Mouse (Mus musculus) brown adipose tissue, adult 24 weeks (tissue): Measurements from ENCODE around the gene Tead3. TPM values are rescaled to one million over a fixed set of nuclear protein-coding genes. Genes with fewer than 3 reads are reported as not detected.

Experiments
- H3K27ac ChIP-seq: fragments of 200-500 bp; replicated peaks from 2 replicates; pipeline ENCODE4 v1.5.1; 2012; ENCODE audit warnings: low read depth, mild to moderate bottlenecking, low read length
- H3K4me1 ChIP-seq: fragments of 200-500 bp; 2 replicates; pipeline ENCODE4 v1.6.1; 2012; ENCODE audit warnings: low read length, mixed read lengths; ENCODE audit not compliant: control insufficient read depth, insufficient read depth, insufficient read length
- H3K4me3 ChIP-seq: fragments of 200-500 bp; 2 replicates; pipeline ENCODE4 v1.5.1; 2012; ENCODE audit warnings: low read depth, mild to moderate bottlenecking, low read length, moderate library complexity; ENCODE audit not compliant: insufficient read depth
- polyA plus RNA-seq: library from polyadenylated mRNA; stranded (reverse); fragments of >200 nt; gene quantifications from 2 replicates; pipeline ENCODE4 v1.2.4, GENCODE M21; 2012; ENCODE audit not compliant: missing spikeins, insufficient read depth, insufficient read length

Gene Tead3
- 3.6 and 4.6 TPM in 2 replicates for polyA plus RNA-seq

GRCm38 (mm10) chr17:28350466-28351352 is at the start of gene Tead3:
Gene Tead3 (minus strand): TSS chr17:28350817.
- peak within 1 kb of the TSS; percentile 94 for H3K4me3 ChIP-seq
- H3K27ac ChIP-seq, result 0 out of 2 replicates have a peak within 1 kb of the TSS, but pooled peaks have one; percentile 30
- H3K4me1 ChIP-seq, result 0 out of 2 replicates have a peak, but pooled peaks cover 3% of the 10 kb centered on the region

DNA sequence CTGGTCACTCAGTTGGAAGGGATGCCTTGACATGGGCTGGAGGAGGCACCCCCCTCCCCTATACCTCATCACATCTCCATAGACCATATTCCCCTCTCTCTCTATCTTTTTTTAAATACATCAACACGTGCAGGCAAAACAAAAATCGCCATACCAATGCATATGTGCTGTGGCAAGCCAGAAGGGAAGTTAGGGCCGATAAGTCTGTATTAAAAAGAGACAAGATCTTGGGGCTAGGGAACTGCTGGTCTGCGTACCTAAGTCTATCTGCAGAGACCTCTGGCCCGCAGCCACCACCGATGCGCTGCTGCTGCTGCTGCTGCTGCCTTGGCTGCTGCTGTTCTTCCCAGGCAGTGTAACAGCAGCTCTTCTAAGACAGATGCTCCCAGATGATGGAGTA is 44.4 kb upstream of the Tead3 start:
- Histone ChIP-seq H3K27ac (no peak overlapping the region), H3K4me1 (no peaks in the 10 kb centered on the region), H3K4me3 (no peak overlapping the region)

DNA sequence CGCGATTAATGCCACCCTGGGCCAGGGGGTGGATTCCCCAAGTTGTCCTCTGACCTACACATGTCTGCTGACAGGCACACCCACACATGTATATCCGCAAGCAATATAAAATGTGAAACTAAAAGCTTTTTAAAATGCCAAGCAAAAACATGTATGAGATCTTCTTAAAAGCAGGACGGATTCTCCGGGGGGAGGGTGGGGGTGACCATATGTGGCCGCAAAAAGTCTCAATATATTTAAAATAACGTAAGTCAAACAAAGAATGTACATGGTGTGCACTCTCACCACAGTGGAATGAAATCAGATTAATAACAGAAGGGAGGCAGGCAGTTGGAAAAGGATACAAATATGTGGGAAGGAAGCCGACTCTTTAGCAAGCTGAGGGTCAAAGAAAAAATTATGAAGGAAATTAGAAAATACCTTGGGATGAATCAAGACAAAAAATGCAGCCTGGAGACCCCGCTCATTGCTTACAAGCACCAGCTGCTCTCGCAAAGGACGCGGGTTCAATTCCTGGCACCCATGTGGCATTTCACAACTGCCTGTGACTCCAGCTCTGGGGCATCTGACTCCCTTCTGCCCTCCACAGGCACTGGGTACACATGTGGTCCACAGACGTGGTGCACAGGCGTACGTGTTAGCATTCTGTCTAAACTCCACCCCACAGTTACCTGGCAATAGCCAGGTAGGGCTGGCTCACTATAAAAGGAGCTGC is 43.6 kb upstream of the Tead3 start:
- Histone ChIP-seq H3K27ac (no peak overlapping the region), H3K4me1 (no peaks in the 10 kb centered on the region), H3K4me3 (no peak overlapping the region)

- Histone ChIP-seq H3K27ac (no peak overlapping the region), H3K4me3 (no peak overlapping the region), H3K4me1 (no peaks in the 10 kb centered on the region)
These were observed 41.2 kb upstream of the Tead3 start for GRCm38 (mm10) chr17:28391568-28392432.

DNA sequence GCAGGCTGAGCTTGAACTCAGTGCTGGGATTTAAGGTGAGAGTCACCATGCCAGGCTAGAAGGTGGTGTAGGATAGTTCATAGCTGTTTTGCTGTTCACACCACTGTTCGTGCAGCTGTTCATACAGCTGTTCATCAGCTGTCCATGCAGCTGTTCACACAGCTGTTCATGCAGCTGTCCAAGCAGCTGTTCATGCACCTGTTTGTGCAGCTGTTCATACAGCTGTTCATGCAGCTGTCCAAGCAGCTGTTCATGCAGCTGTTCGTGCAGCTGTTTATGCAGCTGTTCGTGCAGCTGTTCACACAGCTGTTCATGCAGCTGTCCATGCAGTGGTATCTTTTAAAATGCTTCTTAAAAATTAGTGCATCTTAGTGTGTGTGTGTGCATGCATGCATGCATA is 37.9 kb upstream of the Tead3 start:
- no peak overlapping the region for H3K27ac ChIP-seq
- no peaks in the 10 kb centered on the region for H3K4me1 ChIP-seq
- H3K4me3 ChIP-seq, result no peak overlapping the region

GRCm38 (mm10) chr17:28386150-28386905 is 35.7 kb upstream of the Tead3 start:
- H3K4me1 ChIP-seq, result no peaks in the 10 kb centered on the region
- no peak overlapping the region for H3K4me3 ChIP-seq
- no peak overlapping the region for H3K27ac ChIP-seq

DNA sequence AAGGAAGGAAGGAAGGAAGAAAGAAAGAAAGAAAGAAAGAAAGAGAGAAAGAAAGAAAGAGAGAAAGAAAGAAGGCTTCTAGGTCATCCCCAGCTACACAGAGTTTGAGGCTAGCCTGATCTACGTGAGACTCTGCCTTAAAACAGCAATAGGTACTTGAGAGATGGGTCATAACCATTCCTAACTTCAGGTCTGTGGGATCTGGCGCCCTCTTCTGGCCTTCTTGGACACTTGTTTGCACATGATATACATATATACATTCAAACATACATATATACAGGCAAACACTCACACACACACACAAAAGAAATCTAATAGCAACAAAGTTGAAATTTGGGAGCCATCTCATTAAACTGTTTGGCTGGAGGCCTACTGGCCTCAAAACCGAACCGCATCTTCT is 33.7 kb upstream of the Tead3 start:
- no peak overlapping the region for H3K27ac ChIP-seq
- no peak overlapping the region for H3K4me3 ChIP-seq
- H3K4me1 ChIP-seq, result no peaks in the 10 kb centered on the region

GRCm38 (mm10) chr17:28380255-28380654 is 29.6 kb upstream of the Tead3 start:
- H3K27ac ChIP-seq, result no peak overlapping the region
- H3K4me1 ChIP-seq, result no peaks in the 10 kb centered on the region; the same call in 1 of the 2 replicates
- H3K4me3 ChIP-seq, result no peak overlapping the region

DNA sequence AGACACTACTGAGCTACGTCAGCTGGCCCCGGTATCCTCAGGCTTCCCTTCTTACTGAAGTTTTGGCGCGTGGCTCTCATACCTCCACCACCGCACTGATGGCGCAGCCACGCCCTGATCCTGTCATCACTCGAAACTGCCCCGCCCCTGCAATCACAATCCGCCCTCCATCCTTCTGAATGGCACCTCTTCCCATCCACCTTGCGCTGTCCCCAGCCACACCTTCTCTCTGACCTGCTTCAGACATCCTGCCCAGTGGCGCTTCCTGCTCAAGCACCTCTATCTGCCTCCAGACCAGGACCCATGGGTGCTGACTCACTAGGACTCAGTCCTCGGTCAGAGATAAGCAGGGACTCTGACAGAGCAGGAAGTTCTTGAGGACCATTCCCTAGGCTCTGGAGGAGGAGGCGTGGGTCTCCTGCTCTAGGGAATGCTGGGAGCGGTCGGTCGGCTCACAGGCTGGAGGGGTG is 25.0 kb upstream of the Tead3 start:
- Histone ChIP-seq H3K27ac (no peak overlapping the region), H3K4me1 (no peaks in the 10 kb centered on the region; the same call in 1 of the 2 replicates), H3K4me3 (no peak overlapping the region)

GRCm38 (mm10) chr17:28374494-28374893 is 23.9 kb upstream of the Tead3 start:
- H3K4me1 ChIP-seq, result no peaks in the 10 kb centered on the region; the same call in 1 of the 2 replicates
- no peak overlapping the region for H3K4me3 ChIP-seq
- no peak overlapping the region for H3K27ac ChIP-seq

DNA sequence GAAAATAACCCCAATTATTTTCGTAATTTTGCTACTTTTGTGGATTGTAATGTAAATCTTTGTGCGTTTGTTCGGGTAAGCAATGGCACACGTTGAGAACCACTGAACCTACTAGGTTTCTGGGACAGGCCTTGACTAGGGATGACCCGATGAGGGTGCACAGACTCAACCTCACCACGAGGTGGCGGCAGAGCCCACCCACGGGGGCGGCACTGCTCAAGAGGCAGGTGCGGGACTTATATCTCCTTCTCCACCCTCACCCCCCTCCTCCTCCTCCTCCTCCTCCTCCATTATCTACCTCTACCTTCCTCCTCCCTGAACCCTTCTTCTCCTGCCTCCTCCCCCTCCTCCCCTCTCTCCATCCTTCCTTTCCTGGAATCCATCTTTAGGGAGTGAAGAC is 23.2 kb upstream of the Tead3 start:
- Histone ChIP-seq H3K4me3 (no peak overlapping the region), H3K4me1 (no peaks in the 10 kb centered on the region; the same call in 1 of the 2 replicates), H3K27ac (no peak overlapping the region)

DNA sequence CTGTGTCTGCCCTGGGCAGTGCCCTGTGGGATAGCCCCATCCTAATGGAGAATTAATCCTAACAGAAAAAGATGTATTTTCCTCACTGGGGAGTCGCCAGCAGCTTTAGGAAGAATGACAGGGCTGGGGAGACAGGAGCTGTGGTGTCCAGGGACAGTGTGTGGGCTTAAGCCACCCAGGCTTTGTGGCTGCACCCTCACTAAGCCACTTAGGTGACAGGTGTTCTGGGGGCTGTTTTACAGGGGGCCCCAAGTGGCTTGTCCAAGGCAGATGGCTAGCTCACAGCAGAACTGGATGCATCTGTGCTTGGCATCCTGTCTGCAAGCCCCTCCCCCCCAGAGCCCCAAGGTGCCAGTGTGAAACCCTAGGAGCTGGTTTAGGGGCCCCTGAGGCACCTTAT is 21.3 kb upstream of the Tead3 start:
- H3K4me1 ChIP-seq, result no peaks in the 10 kb centered on the region; the same call in 1 of the 2 replicates
- H3K4me3 ChIP-seq, result no peak overlapping the region
- no peak overlapping the region for H3K27ac ChIP-seq

DNA sequence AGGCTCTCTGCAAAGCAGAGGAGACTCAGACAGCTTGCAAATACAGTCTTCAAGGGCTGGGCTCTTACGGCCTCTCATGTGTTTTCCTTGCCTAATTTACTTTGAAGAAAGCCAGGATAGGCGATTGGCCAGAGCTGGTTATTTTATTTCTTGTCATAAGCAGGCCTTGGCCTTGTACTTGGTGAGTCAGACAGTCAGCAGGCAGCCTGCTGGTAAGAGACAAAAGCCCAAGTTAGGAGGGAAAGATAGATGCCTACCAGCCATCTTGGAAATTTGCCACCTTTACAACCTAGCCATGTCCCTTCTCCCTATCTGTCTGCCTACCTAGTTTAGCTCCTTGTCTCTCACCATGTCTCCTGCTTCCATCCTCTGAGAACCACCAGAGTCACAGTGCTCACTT is 20.7 kb upstream of the Tead3 start:
- no peak overlapping the region for H3K4me3 ChIP-seq
- no peak overlapping the region for H3K27ac ChIP-seq
- no peaks in the 10 kb centered on the region; the same call in 1 of the 2 replicates for H3K4me1 ChIP-seq

DNA sequence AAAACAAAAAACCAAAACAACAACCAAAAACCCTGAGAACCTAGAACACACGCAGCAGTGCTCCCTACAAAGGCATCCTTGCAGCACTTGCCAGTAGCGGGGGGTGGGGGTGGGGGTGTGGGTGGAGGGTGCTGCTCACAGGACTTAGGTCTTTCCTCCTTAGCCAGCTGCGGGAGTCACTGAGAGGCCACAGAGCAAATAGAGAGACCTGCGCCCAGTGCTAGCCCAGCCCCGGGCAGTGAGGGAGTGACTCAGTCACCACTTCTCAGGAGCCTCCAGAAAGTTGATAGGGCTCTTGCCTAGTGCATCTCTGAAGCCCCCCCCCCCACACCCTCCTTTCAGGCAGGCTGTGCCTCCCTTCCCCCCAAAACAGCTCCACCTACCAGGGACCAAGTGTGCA is 18.4 kb upstream of the Tead3 start:
- no peak overlapping the region for H3K4me3 ChIP-seq
- H3K27ac ChIP-seq, result no peak overlapping the region
- no peaks in the 10 kb centered on the region for H3K4me1 ChIP-seq
